Mouse (Mus musculus) intestine, embryonic 14.5 days (tissue): ENCODE data around the gene Mipol1. TPM values are rescaled to one million over a fixed set of nuclear protein-coding genes. Genes with fewer than 3 reads are reported as not detected.

ENCODE experiments used
- ATAC-seq: fragments of 200-750 bp; cut with Nextera tagmentation; replicated peaks from 2 replicates; pipeline ENCODE4 v1.8.0; 2017; ENCODE audit warnings: low read depth, moderate number of reproducible peaks, moderate TSS enrichment, moderate library complexity; ENCODE audit not compliant: low FRiP score, low TSS enrichment
- DNase-seq: peaks from one replicate; pipeline ENCODE4 v3.0.0-alpha.2; 2018; ENCODE audit warnings: low spot score
- H3K27ac ChIP-seq: fragments of 300-500 bp; sonication (generic); 2 replicates; pipeline ENCODE4 v1.5.1; 2014; ENCODE audit warnings: low read depth, mild to moderate bottlenecking, control low read depth
- H3K27me3 ChIP-seq: fragments of 300-500 bp; sonication (generic); replicated peaks from 2 replicates; pipeline ENCODE4 v1.6.1; 2014; ENCODE audit warnings: low read length, control low read depth; ENCODE audit not compliant: control insufficient read depth, insufficient read depth
- H3K36me3 ChIP-seq: fragments of 300-500 bp; sonication (generic); 2 replicates; pipeline ENCODE4 v1.6.1; 2014; ENCODE audit warnings: low read length, control low read depth; ENCODE audit not compliant: control insufficient read depth, insufficient read depth
- H3K4me1 ChIP-seq: fragments of 300-500 bp; sonication (generic); replicated peaks from 2 replicates; pipeline ENCODE4 v1.6.1; 2014; ENCODE audit warnings: low read length, control low read depth, mixed read lengths; ENCODE audit not compliant: control insufficient read depth, insufficient read depth
- H3K4me2 ChIP-seq: fragments of 300-500 bp; sonication (generic); 2 replicates; pipeline ENCODE4 v1.6.1; 2014; ENCODE audit warnings: low read length
- H3K4me3 ChIP-seq: fragments of 300-500 bp; sonication (generic); 2 replicates; pipeline ENCODE4 v1.5.1; 2014; ENCODE audit warnings: low read depth, low read length, control low read depth, mixed read lengths
- H3K9ac ChIP-seq: fragments of 300-500 bp; sonication (generic); 2 replicates; pipeline ENCODE4 v1.6.1; 2014; ENCODE audit warnings: mild to moderate bottlenecking, low read length
- H3K9me3 ChIP-seq: fragments of 300-500 bp; sonication (generic); 2 replicates; pipeline ENCODE4 v1.6.1; 2016; ENCODE audit warnings: low read length, control low read depth; ENCODE audit not compliant: control insufficient read depth
- WGBS: fragments of 180-500 bp; shearing (Covaris S2); extraction: QIAGEN DNeasy Blood & Tissue Kit; methylation state at CpG from one replicate; pipeline ENCODE4 v1.1.7; 2014; 5-methylcytosine and 5-hydroxymethylcytosine counted together
- polyA plus RNA-seq: library from polyadenylated mRNA; unstranded; fragments of >200 nt; fragmentation: Nextera tagmentation; extraction: Ambion mirVana; gene quantifications from 2 replicates; pipeline ENCODE4 v1.2.1, GENCODE M21; 2014

The Mipol1 gene
- polyA plus RNA-seq, 1 experiment from 2014 or later = 9.8 TPM

DNA sequence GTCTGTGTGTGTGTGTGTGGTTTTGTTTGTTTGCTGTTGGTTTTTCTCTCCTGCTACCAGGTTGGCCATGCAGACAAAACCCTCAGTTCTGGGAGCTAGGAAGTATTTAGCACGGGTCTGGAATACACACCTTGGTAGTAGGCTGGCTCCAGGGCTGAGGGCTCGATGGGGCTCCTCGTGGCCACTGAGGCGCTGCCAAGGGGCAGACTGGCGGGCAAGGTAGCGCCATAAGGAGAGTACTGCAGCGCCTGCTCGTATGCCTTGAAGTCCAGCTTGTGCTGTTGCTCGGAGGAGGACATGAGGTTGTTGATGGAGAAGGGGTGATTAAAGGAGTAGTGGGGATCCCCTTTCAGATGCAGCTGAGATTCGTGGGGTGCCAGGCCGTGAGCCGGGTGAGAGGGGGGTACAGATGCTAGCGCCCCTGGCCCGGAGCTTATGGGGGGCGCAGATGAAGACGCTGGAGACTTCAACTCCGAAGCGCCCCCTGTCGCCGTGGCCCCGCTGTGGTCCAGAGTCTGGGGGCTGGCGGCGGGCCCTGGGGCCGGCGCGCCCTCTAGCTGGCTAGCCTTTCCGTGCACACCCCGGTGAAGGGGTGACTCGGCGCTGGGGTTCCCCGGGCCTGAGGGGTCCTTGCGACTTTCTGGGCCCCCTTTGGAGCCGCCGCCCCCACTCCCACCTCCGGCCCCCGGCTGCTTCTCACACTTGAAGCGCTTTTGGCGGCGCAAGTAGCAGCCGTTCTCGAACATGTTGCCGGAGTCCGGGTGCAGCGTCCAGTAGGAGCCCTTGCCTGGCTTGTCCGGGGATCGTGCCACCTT, 311.9 kb downstream of the Mipol1 start:
- H3K4me2 ChIP-seq = peak overlapping the region; percentile 45
- 1% methylated on average over 46 of the region's 46 CpGs for WGBS
- H3K4me1 ChIP-seq = 0 out of 2 replicates have a peak, but pooled peaks cover 11% of the 10 kb centered on the region
- H3K27ac ChIP-seq = no peak overlapping the region; the same call in 1 of the 2 replicates
- peak overlapping the region; percentile 52 for H3K4me3 ChIP-seq
- DNase-seq (peak; percentile 81), ATAC-seq (no peak; the same call in 1 of the 2 replicates)
- peaks cover 89% of the 10 kb centered on the region for H3K27me3 ChIP-seq
- peak overlapping the region; percentile 65 for H3K9ac ChIP-seq
- H3K9me3 ChIP-seq = no peaks in the 10 kb centered on the region
- no peaks in the 10 kb centered on the region for H3K36me3 ChIP-seq

DNA sequence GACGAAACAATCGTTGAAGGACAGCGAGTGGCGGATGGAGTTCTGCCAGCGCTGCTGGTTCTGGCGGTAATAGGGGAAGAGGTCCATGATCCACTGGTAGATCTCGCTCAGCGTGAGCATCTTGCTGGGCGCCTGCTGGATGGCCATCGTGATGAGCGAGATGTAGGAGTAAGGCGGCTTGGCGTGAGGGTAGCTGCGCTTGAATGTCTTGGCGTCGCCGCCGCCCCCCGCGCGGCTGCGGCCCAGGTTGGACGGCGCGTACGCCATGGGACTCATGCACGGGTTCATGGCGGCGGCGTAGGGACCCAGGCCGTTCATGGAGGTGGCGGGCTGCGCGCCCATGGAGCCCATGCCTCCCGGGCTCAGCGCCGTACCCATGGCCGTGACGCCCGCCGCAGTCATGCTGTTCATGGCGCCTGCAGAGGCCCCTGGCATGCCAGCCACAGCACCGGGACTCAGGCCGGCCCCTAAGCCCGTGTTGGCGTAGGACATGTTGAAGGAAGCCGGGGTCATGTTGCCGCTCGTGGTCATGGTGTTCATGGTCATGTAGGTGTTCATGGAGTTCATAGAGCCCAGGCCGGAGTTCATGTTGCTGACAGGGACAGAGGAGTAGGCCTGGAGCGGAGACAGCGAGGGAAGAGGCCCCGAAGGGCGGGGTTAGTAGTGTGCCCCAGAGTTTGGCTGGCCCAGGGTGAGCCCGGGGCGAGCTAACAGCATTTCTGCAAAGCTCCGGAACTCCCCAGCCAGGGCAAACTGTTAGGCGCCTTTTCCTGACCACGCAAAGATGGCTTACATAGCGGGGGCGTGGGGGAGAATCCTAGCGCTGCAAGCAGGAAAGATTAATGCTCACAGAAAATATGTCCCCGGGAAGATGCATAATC, 312.8 kb downstream of the Mipol1 start:
- no peaks in the 10 kb centered on the region for H3K9me3 ChIP-seq
- no peak for ATAC-seq
- H3K36me3 ChIP-seq = no peaks in the 10 kb centered on the region
- H3K27ac ChIP-seq = peak overlapping the region; percentile 33; the same call in 1 of the 2 replicates
- DNase-seq = peak; percentile 77
- H3K4me3 ChIP-seq = peak overlapping the region; percentile 52
- peaks cover 94% of the 10 kb centered on the region for H3K27me3 ChIP-seq
- H3K4me1 ChIP-seq = 0 out of 2 replicates have a peak, but pooled peaks cover 11% of the 10 kb centered on the region
- peak overlapping the region; percentile 65 for H3K9ac ChIP-seq
- peak overlapping the region; percentile 45 for H3K4me2 ChIP-seq
- under 1% methylated on average over 63 of the region's 63 CpGs for WGBS

DNA sequence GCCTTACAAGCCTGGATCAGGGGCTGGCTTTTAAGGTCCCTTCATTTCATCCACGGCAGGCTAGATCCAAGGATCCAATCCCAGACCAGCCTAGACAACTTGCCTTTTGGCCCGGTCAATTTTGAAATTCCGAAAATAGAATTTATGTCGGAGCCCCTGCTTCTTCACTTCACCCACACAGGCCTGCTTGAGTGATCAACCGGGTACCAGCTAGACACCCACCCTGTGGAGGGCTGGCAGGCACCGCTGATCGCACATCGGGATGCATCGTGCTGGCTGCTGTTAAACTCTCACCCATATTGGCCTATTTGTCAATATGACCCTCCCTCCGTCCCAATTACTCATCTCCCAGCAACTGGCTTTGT, 313.4 kb downstream of the Mipol1 start:
- peak; percentile 77 for DNase-seq
- no peaks in the 10 kb centered on the region for H3K36me3 ChIP-seq
- H3K27ac ChIP-seq = peak overlapping the region; percentile 33; the same call in 1 of the 2 replicates
- peaks cover 95% of the 10 kb centered on the region for H3K27me3 ChIP-seq
- peak overlapping the region; percentile 52 for H3K4me3 ChIP-seq
- no peaks in the 10 kb centered on the region for H3K9me3 ChIP-seq
- H3K4me1 ChIP-seq = 0 out of 2 replicates have a peak, but pooled peaks cover 8% of the 10 kb centered on the region
- 3% methylated on average over 10 of the region's 10 CpGs for WGBS
- H3K4me2 ChIP-seq = peak overlapping the region; percentile 45
- ATAC-seq = no peak
- peak overlapping the region; percentile 65 for H3K9ac ChIP-seq

DNA sequence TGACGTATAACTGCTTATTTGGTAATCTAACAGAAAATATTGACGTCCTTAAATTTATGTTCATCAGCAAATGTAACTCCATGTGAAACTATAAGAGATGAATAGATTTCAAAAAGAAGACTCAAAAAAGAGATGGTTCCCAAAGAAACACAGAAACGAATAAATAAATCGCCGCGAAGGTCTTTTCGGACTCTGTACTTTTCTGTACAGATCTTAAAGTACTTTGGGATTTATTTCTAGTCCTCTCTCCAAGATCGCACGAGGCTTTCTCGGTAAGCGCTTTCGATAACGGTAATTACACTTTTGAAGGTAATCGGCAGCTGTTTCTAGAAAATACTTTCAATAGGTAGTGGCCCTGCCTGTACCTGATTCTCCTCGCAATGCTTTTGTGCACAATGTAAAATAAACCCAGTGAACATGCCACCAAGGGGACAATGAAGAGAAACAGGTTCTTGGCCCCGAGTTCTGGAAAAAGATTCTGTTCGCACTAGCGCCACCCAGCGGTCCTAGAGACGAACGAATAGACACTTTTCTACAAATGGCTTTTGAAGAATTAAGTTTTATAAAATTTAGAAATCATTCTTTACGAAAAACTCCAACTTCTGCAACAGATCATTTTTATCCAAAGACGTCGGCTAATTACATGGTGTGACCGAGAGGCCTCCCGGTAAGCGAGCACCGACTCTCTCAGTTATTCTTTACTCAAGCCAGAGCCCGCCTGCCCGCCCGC, 314.6 kb downstream of the Mipol1 start:
- H3K27ac ChIP-seq = peak overlapping the region; percentile 81
- no peaks in the 10 kb centered on the region for H3K9me3 ChIP-seq
- peak overlapping the region; percentile 63 for H3K4me2 ChIP-seq
- no peaks in the 10 kb centered on the region for H3K36me3 ChIP-seq
- H3K4me3 ChIP-seq = peak overlapping the region; percentile 52
- H3K4me1 ChIP-seq = 0 out of 2 replicates have a peak, but pooled peaks cover 6% of the 10 kb centered on the region
- H3K9ac ChIP-seq = peak overlapping the region; percentile 65
- 2% methylated on average over 31 of the region's 31 CpGs for WGBS
- ATAC-seq (no peak), DNase-seq (peak; percentile 89)
- H3K27me3 ChIP-seq = peaks cover 96% of the 10 kb centered on the region

DNA sequence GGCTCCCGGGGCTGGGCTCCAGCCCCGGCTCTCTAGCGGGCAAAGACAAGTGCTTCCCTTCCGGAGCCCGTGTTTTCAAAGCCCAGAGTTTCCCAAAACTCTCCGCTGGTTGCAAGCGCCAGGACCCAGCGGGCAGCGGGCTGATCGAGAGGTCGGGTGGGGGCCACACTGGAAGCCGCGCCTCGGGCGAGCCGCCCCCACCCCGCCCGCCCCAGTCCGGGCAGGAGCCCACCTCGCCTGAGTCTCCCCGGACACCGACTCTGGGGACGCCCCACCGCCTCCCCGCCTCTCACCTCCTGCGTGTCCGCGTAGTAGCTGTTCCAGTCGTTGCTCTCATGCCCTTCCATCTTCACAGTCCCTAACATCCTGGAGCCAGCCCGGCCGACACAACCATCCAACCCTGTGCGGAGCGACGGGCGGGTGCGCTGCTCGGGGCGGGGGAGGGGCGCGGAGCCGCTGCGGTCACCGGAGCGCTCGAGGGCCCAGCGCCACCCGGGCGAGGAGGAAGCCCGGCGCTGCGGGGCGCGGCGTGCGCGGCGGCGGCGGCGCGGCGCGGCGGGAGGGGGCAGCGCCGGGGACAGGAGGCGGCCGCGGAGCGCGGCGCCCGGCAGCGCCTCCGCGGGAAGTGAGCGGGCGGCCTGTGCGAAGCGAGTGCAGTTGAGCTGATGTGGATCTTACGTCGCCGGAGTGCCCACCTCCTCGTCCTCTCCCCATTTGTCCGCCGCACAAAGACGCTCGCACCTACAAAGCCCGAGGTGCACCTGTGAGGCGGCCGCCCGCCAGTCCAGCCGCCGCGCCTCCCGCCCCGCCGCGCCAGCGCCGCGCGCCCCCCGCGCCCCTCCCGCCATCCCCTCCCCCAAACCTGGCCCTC, 315.4 kb downstream of the Mipol1 start:
- Histone ChIP-seq H3K36me3 (no peaks in the 10 kb centered on the region), H3K27ac (peak overlapping the region; percentile 81), H3K4me2 (peak overlapping the region; percentile 63), H3K9ac (peak overlapping the region; percentile 65), H3K9me3 (no peaks in the 10 kb centered on the region), H3K27me3 (peaks cover 99% of the 10 kb centered on the region), H3K4me1 (0 out of 2 replicates have a peak, but pooled peaks cover 6% of the 10 kb centered on the region), H3K4me3 (peak overlapping the region; percentile 52)
- DNase-seq (peak; percentile 81), ATAC-seq (peak; percentile 70)
- WGBS = under 1% methylated on average over 79 of the region's 106 CpGs

Other genes with a start within 250 kb of the Mipol1 start
- gene Slc25a21, start 33.0 kb upstream of the Mipol1 start, polyA plus RNA-seq = 0.19 and 0.40 TPM in 2 replicates
- 69.1 and 73.0 TPM in 2 replicates for gene Prps1l3, start within 50 bp of the Mipol1 start, polyA plus RNA-seq